Mouse (Mus musculus) small intestine, adult 2 months (tissue): ENCODE results near the gene Duxf3.
A peak's percentile ranks its signal among the peaks of the same experiment; 100 is the strongest.
"Not testable (repeated sequence)": the region's sequence is repeated elsewhere in the genome, so short reads cannot be mapped to it uniquely, and the experiment has no call there.

Source experiments
- CTCF ChIP-seq: fragments of 200-500 bp; IDR thresholded peaks from 2 replicates; pipeline ENCODE4 v1.5.1; 2012; ENCODE audit warnings: low read depth, mild to moderate bottlenecking, control low read depth, inconsistent platforms, low read length, moderate library complexity, mixed read lengths; ENCODE audit not compliant: insufficient replicate concordance, insufficient read length; ENCODE audit errors: extremely low read depth
- POLR2A ChIP-seq: fragments of 200-500 bp; IDR thresholded peaks from 2 replicates; pipeline ENCODE4 v1.6.1; 2012; ENCODE audit warnings: low read depth, mild to moderate bottlenecking, control low read depth, inconsistent platforms, low read length, moderate library complexity

DNA sequence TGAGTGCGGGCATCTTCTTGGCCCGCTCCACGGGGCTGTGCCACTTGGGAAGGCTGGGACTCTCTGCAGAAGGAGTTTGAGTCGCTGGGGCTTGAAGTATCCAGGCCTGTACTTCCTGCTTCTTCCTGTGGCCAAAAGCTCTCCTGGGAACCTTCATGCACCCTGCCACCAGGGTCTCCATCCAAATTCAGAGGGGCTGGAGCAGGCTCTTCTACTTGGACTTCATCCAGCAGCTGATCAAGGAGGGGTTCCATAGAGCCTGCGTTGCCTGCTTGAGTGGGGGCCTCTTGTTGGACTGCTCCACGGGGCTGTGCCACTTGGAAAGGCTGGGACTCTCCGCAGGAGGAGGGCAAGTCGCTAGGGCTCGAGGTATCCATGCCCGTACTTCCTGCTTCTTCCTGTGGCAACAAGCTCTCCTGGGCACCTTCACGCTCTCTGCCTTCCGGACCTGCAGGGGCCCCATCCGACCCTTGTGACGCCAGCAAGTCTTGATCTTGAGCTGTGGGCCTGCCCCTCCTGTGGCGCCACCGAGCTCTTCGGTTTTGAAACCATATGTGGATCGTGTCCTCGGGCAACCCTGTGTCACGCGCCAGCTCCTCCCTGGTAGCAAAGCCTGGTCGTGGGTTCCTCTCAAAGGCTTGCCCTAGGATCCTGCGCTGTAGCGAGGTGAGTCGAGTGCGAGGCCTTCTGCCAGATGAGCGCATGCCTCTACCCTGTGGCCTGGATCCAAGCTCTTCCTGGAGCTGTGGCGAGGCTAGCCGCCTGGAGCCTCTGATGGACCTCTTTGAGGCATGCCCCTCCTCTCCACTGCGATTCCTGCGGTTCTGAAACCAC, 8.3 kb downstream of the Duxf3 start:
- TF ChIP-seq POLR2A, result 0 out of 2 replicates have a peak, but pooled peaks have one; percentile 0
- TF ChIP-seq CTCF, result not testable (repeated sequence)
